Comparison of ENCODE assay signal across 8 mouse cellular contexts in genomic region chr17:47151557-47152278, GRCm38 (mm10).
A peak's percentile ranks its signal among the peaks of the same experiment; 100 is the strongest.
DNase-seq lines count a peak whose midpoint lies in the region; ATAC-seq and TF ChIP-seq lines count a peak whose summit lies in the region.

No protein-coding gene starts in this region.

- no peak for TF ChIP-seq CTCF in cerebellum, adult 2 months (IDR thresholded peaks at IDR 0.05; ENCODE audit: borderline replicate concordance, insufficient read depth, low read depth, low read length)
- no peak for TF ChIP-seq CTCF in liver, embryonic 14.5 days (IDR thresholded peaks at IDR 0.05; ENCODE audit: low read depth)

- no peaks in the 10 kb centered on the region for H3K36me3 ChIP-seq in lung, embryonic 15.5 days
- H3K36me3 ChIP-seq in hindbrain, embryonic 12.5 days = 0 out of 2 replicates have a peak, but pooled peaks cover 7% of the 10 kb centered on the region
- H3K36me3 ChIP-seq in liver, embryonic 14.5 days (replicated peaks; ENCODE audit: control insufficient read depth, insufficient read depth, low read depth) = no peaks in the 10 kb centered on the region

- DNase-seq in cerebellum, adult 2 months = peak; percentile 16 to 29
- DNase-seq in cerebellum, adult 11-12 months = no peak
- no peak for DNase-seq in lung, postnatal 14 days
- DNase-seq in liver, embryonic 14.5 days (ENCODE audit: low read depth in 3 of 3, low spot score in 3 of 3) = no peak
- peak; percentile 51 for DNase-seq in right cerebral cortex, postnatal 4 days
- DNase-seq in spleen, postnatal 36 days (ENCODE audit: low spot score in 2 of 2) = no peak

- no peak for TF ChIP-seq POLR2A in cerebellum, adult 2 months (IDR thresholded peaks at IDR 0.05; ENCODE audit: borderline replicate concordance, insufficient read depth, low read length)

- no peaks in the 10 kb centered on the region for H3K9me3 ChIP-seq in lung, embryonic 15.5 days
- no peaks in the 10 kb centered on the region for H3K9me3 ChIP-seq in hindbrain, embryonic 12.5 days (replicated peaks)
- H3K9me3 ChIP-seq in liver, embryonic 14.5 days (ENCODE audit: control insufficient read depth, low read length) = no peaks in the 10 kb centered on the region

- H3K27me3 ChIP-seq in cerebellum, adult 2 months (ENCODE audit: control insufficient read depth, insufficient read depth, low read length) = no peaks in the 10 kb centered on the region
- no peaks in the 10 kb centered on the region for H3K27me3 ChIP-seq in lung, embryonic 15.5 days
- H3K27me3 ChIP-seq in hindbrain, embryonic 12.5 days = no peaks in the 10 kb centered on the region
- no peaks in the 10 kb centered on the region for H3K27me3 ChIP-seq in liver, embryonic 14.5 days (ENCODE audit: control insufficient read depth, insufficient read depth, low read length)

- no peak for TF ChIP-seq EP300 in liver, embryonic 14.5 days (IDR thresholded peaks at IDR 0.05; ENCODE audit: low read depth)

- no peak overlapping the region for H3K27ac ChIP-seq in cerebellum, adult 2 months (ENCODE audit: insufficient read depth, low read length)
- H3K27ac ChIP-seq in lung, embryonic 15.5 days = peak overlapping the region; percentile 66
- peak overlapping the region; percentile 75 for H3K27ac ChIP-seq in hindbrain, embryonic 12.5 days
- H3K27ac ChIP-seq in liver, embryonic 14.5 days = no peak overlapping the region

- WGBS in cerebellum, adult 2 months = 57% methylated on average over 20 of the region's 20 CpGs
- WGBS in lung, embryonic 15.5 days = 12% methylated on average over 20 of the region's 20 CpGs
- 31% methylated on average over 19 of the region's 20 CpGs for WGBS in hindbrain, embryonic 12.5 days
- 41% methylated on average over 20 of the region's 20 CpGs for WGBS in liver, embryonic 14.5 days (ENCODE audit: insufficient replicate concordance)

- peak overlapping the region; percentile 36 for H3K4me3 ChIP-seq in cerebellum, adult 2 months (replicated peaks; ENCODE audit: insufficient read depth, low read depth, low read length)
- H3K4me3 ChIP-seq in lung, embryonic 15.5 days = peak overlapping the region; percentile 31
- H3K4me3 ChIP-seq in hindbrain, embryonic 12.5 days = peak overlapping the region; percentile 19
- no peak overlapping the region for H3K4me3 ChIP-seq in liver, embryonic 14.5 days (ENCODE audit: insufficient read depth in 1 of 2, low read depth in 2 of 2, low read length in 2 of 2)

- H3K9ac ChIP-seq in lung, embryonic 15.5 days = peak overlapping the region; percentile 32; the same call in 1 of the 2 replicates
- peak overlapping the region; percentile 43 for H3K9ac ChIP-seq in hindbrain, embryonic 12.5 days
- no peak overlapping the region for H3K9ac ChIP-seq in liver, embryonic 14.5 days (replicated peaks)

- peak overlapping the region; percentile 56 for H3K4me2 ChIP-seq in lung, embryonic 15.5 days
- H3K4me2 ChIP-seq in hindbrain, embryonic 12.5 days (replicated peaks) = peak overlapping the region; percentile 48
- H3K4me2 ChIP-seq in liver, embryonic 14.5 days (ENCODE audit: low read depth) = peak overlapping the region; percentile 40

- no peaks in the 10 kb centered on the region for H3K4me1 ChIP-seq in cerebellum, adult 2 months (ENCODE audit: control insufficient read depth, insufficient read depth, low read length)
- H3K4me1 ChIP-seq in lung, embryonic 15.5 days = peaks cover 56% of the 10 kb centered on the region
- peaks cover 50% of the 10 kb centered on the region for H3K4me1 ChIP-seq in hindbrain, embryonic 12.5 days
- peaks cover 0 to 9% of the 10 kb centered on the region in 2 experiments; a peak in 3 of 4 replicates for H3K4me1 ChIP-seq in liver, embryonic 14.5 days (replicated peaks; ENCODE audit: control insufficient read depth in 2 of 2, insufficient read depth in 2 of 2, low read length in 1 of 2)

- ATAC-seq in lung, embryonic 15.5 days (ENCODE audit: borderline replicate concordance, extremely low read depth, low FRiP score, low TSS enrichment) = peak; percentile 69; the same call in 1 of the 2 replicates
- ATAC-seq in hindbrain, embryonic 12.5 days (ENCODE audit: low FRiP score) = peak; percentile 58; the same call in 1 of the 2 replicates
- no peak for ATAC-seq in liver, embryonic 14.5 days (ENCODE audit: insufficient read depth)

Comparison
In these comparisons a context has a peak if more than half of its experiments do, and no peak if none do; other contexts are left out.
1. DNase-seq: peak in cerebellum, adult 2 months (2 of 2) and right cerebral cortex, postnatal 4 days (single experiment); none in cerebellum, adult 11-12 months (single experiment), lung, postnatal 14 days (single experiment), liver, embryonic 14.5 days (0 of 3) and spleen, postnatal 36 days (0 of 2).
2. H3K27ac ChIP-seq: peak in lung, embryonic 15.5 days (single experiment) and hindbrain, embryonic 12.5 days (single experiment); none in cerebellum, adult 2 months (single experiment) and liver, embryonic 14.5 days (single experiment).
3. H3K4me3 ChIP-seq: peak in cerebellum, adult 2 months (single experiment), lung, embryonic 15.5 days (single experiment) and hindbrain, embryonic 12.5 days (single experiment); none in liver, embryonic 14.5 days (0 of 2).
4. Peak in every context shown above with its lines, with median percentiles within 50 percentile points of each other: H3K4me2 ChIP-seq.